Mouse (Mus musculus) ovary, postnatal 14 days (tissue): ENCODE data around the gene Fam98c.
"Not testable (repeated sequence)": the region's sequence is repeated elsewhere in the genome, so short reads cannot be mapped to it uniquely, and the experiment has no call there.

ENCODE experiments used
- DNase-seq: peaks from one replicate; pipeline ENCODE4 v3.0.0; 2022; ENCODE audit warnings: low spot score

Gene Fam98c

GRCm38 (mm10) chr7:29158264-29158663 lies 2.2 kb upstream of the Fam98c start:
- no peak for DNase-seq

GRCm38 (mm10) chr7:29155196-29155837 lies 717 bp downstream of the Fam98c start:
- DNase-seq = peak; percentile 74

GRCm38 (mm10) chr7:29154018-29154720 lies 1.9 kb downstream of the Fam98c start:
- no peak for DNase-seq

GRCm38 (mm10) chr7:29151486-29151885 lies 4.5 kb downstream of the Fam98c start:
- no peak for DNase-seq

GRCm38 (mm10) chr7:29148771-29149170 lies 7.3 kb downstream of the Fam98c start:
- DNase-seq = no peak

- no peak for DNase-seq
Measured at GRCm38 (mm10) chr7:29146625-29147367, 9.2 kb downstream of the Fam98c start.

GRCm38 (mm10) chr7:29144006-29144405 lies 12.0 kb downstream of the Fam98c start:
- no peak for DNase-seq

- DNase-seq = no peak
Measured at GRCm38 (mm10) chr7:29141416-29141815, 14.6 kb downstream of the Fam98c start.

GRCm38 (mm10) chr7:29139237-29139636 lies 16.8 kb downstream of the Fam98c start:
- not testable (repeated sequence) for DNase-seq

- DNase-seq = no peak
Measured at GRCm38 (mm10) chr7:29137429-29137828, 18.6 kb downstream of the Fam98c start.

GRCm38 (mm10) chr7:29134693-29135386 lies 21.2 kb downstream of the Fam98c start, which contains the start of gene Rasgrp4:
Gene Rasgrp4 (plus strand): TSS chr7:29134851.
- DNase-seq = no peak

GRCm38 (mm10) chr7:29134230-29134629 lies 21.8 kb downstream of the Fam98c start:
- DNase-seq = no peak

- no peak for DNase-seq
Measured at GRCm38 (mm10) chr7:29128725-29129124, 27.3 kb downstream of the Fam98c start.

- DNase-seq = peak; percentile 46
Measured at GRCm38 (mm10) chr7:29126173-29126915, 29.7 kb downstream of the Fam98c start.

- peak; percentile 20 for DNase-seq
Measured at GRCm38 (mm10) chr7:29124970-29125369, 31.1 kb downstream of the Fam98c start, which contains the start of gene Ryr1. Gene Ryr1 (minus strand): TSS chr7:29125179.

- DNase-seq = no peak
Measured at GRCm38 (mm10) chr7:29123531-29124358, 32.3 kb downstream of the Fam98c start.

GRCm38 (mm10) chr7:29122821-29123220 lies 33.2 kb downstream of the Fam98c start:
- no peak for DNase-seq

GRCm38 (mm10) chr7:29119526-29119925 lies 36.5 kb downstream of the Fam98c start:
- no peak for DNase-seq

- no peak for DNase-seq
Measured at GRCm38 (mm10) chr7:29118142-29118851, 37.7 kb downstream of the Fam98c start.
